Mouse (Mus musculus) ES-E14 (cell line): Measurements from ENCODE around the gene Olfr548-ps1.

ENCODE experiments used
- CHD2 ChIP-seq: IDR thresholded peaks from 2 replicates; pipeline ENCODE4 v1.6.1; 2014; ENCODE audit warnings: mild to moderate bottlenecking, low read depth, low read length, inconsistent platforms
- HCFC1 ChIP-seq: IDR thresholded peaks from 2 replicates; pipeline ENCODE4 v1.6.1; 2012; ENCODE audit warnings: low read length, inconsistent platforms, borderline replicate concordance; ENCODE audit not compliant: insufficient read depth
- ZC3H11A ChIP-seq: IDR thresholded peaks from 2 replicates; pipeline ENCODE4 v1.6.1; 2012; ENCODE audit warnings: low read depth, mild to moderate bottlenecking, inconsistent platforms, low read length, borderline replicate concordance
- ZNF384 ChIP-seq: IDR thresholded peaks from 2 replicates; pipeline ENCODE4 v1.6.1; 2012; ENCODE audit warnings: low read depth, low read length, inconsistent platforms

- no peak for TF ChIP-seq ZNF384
- no peak for TF ChIP-seq CHD2
- no peak for TF ChIP-seq HCFC1
- no peak for TF ChIP-seq ZC3H11A
These were observed 23.7 kb upstream of the Olfr548-ps1 start for GRCm38 (mm10) chr7:102517051-102517335.
